Mouse (Mus musculus): ENCODE results near the gene Srsf12. TPM values are rescaled to one million over a fixed set of nuclear protein-coding genes. Genes with fewer than 3 reads are reported as not detected.
A peak's percentile ranks its signal among the peaks of the same experiment; 100 is the strongest.

The Srsf12 gene
- 36.4 and 44.2 TPM in 2 replicates for polyA plus RNA-seq (2015; fragmentation: Nextera tagmentation; extraction: Ambion mirVana)

- H3K9ac ChIP-seq (replicated peaks; ENCODE audit: low read depth, low read length): peak within 1 kb of the TSS; percentile 86
- H3K27ac ChIP-seq (ENCODE audit: low read length): peak within 1 kb of the TSS; percentile 65
- WGBS: 4% methylated on average over 62 of the region's 65 CpGs
- H3K36me3 ChIP-seq (ENCODE audit: control insufficient read depth, insufficient read depth): no peaks in the 10 kb centered on the region
- peak; percentile 92 for ATAC-seq
- H3K4me1 ChIP-seq (replicated peaks; ENCODE audit: control insufficient read depth, insufficient read depth, low read length): peaks cover 10% of the 10 kb centered on the region
- peak within 1 kb of the TSS; percentile 76 for H3K4me2 ChIP-seq (ENCODE audit: low read length)
- H3K4me3 ChIP-seq (replicated peaks; ENCODE audit: low read length): peak within 1 kb of the TSS; percentile 71
- H3K27me3 ChIP-seq (replicated peaks; ENCODE audit: control insufficient read depth, insufficient read depth, low read length): no peaks in the 10 kb centered on the region
- 0 out of 2 replicates have a peak, but pooled peaks cover 2% of the 10 kb centered on the region for H3K9me3 ChIP-seq (ENCODE audit: control insufficient read depth, low read length)
These were observed at the start of gene Srsf12 for GRCm38 (mm10) chr4:33208881-33209841. TSS of gene Srsf12 (plus strand) at chr4:33208991.

DNA sequence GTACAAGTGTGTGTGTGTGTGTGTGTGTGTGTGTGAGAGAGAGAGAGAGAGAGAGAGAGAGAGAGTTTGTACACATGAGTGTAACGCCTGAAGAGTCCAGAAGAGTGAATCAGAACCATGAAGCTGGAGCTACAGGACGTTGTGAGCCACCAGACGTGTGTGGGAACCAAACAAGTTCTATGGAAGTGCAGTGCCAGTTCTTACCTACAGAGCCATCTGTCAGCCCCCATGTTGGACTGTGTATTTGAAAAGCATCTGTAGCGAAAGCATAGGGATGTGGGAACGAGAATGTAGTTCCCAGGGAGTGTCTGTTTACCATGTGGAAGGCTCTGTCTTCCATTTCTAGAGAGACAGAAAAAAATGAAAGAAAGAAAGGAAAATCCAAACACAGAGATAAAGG, 25.3 kb upstream of the Srsf12 start:
- ATAC-seq: no peak

GRCm38 (mm10) chr4:33188164-33188563, 20.6 kb upstream of the Srsf12 start:
- Histone ChIP-seq H3K27me3 (replicated peaks; ENCODE audit: control insufficient read depth, insufficient read depth, low read length) (no peaks in the 10 kb centered on the region), H3K4me3 (replicated peaks; ENCODE audit: low read length) (peak overlapping the region; percentile 81), H3K9me3 (ENCODE audit: control insufficient read depth, low read length) (no peaks in the 10 kb centered on the region), H3K4me1 (replicated peaks; ENCODE audit: control insufficient read depth, insufficient read depth, low read length) (peaks cover 7% of the 10 kb centered on the region), H3K27ac (ENCODE audit: low read length) (peak overlapping the region; percentile 28), H3K4me2 (ENCODE audit: low read length) (peak overlapping the region; percentile 91), H3K36me3 (ENCODE audit: control insufficient read depth, insufficient read depth) (0 out of 2 replicates have a peak, but pooled peaks cover 2% of the 10 kb centered on the region), H3K9ac (replicated peaks; ENCODE audit: low read depth, low read length) (0 out of 2 replicates have a peak overlapping the region, but pooled peaks have one; percentile 22)
- ATAC-seq: no peak
- WGBS: 10% methylated on average over 9 of the region's 9 CpGs

More for the DNA sequence above, 25.3 kb upstream of the Srsf12 start:
- no peak overlapping the region for H3K4me3 ChIP-seq (replicated peaks; ENCODE audit: low read length)
- H3K9me3 ChIP-seq (ENCODE audit: control insufficient read depth, low read length): no peaks in the 10 kb centered on the region
- no peak overlapping the region for H3K27ac ChIP-seq (ENCODE audit: low read length)
- H3K4me2 ChIP-seq (ENCODE audit: low read length): no peak overlapping the region
- H3K9ac ChIP-seq (replicated peaks; ENCODE audit: low read depth, low read length): no peak overlapping the region
- H3K4me1 ChIP-seq (replicated peaks; ENCODE audit: control insufficient read depth, insufficient read depth, low read length): peaks cover 4% of the 10 kb centered on the region
- 83% methylated on average over 5 of the region's 5 CpGs for WGBS
- H3K36me3 ChIP-seq (ENCODE audit: control insufficient read depth, insufficient read depth): 0 out of 2 replicates have a peak, but pooled peaks cover 5% of the 10 kb centered on the region
- H3K27me3 ChIP-seq (replicated peaks; ENCODE audit: control insufficient read depth, insufficient read depth, low read length): no peaks in the 10 kb centered on the region

GRCm38 (mm10) chr4:33188781-33189734, 19.7 kb upstream of the Srsf12 start:
- under 1% methylated on average over 118 of the region's 123 CpGs for WGBS
- Histone ChIP-seq H3K27ac (ENCODE audit: low read length) (peak overlapping the region; percentile 96), H3K4me1 (replicated peaks; ENCODE audit: control insufficient read depth, insufficient read depth, low read length) (peaks cover 7% of the 10 kb centered on the region)

DNA sequence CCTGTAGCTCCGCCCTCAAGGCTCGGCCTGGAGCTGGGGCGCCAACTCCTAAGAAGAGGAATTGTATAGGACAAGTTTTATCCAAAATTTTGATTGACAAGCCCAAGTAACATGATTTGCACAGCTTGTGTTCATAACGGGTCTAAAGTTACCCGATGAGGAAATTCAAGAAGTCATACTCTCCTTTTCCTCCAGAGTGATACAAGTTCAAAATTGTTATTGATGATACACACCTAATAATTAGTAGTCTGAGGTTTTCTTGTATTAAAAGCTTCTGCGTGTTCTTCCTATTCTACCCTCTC, 19.1 kb upstream of the Srsf12 start, which contains the start of gene Pm20d2:
Gene Pm20d2, minus strand, starts transcription at position 3 of the 302 bp plus-strand sequence.
- Histone ChIP-seq H3K9me3 (ENCODE audit: control insufficient read depth, low read length) (no peaks in the 10 kb centered on the region), H3K4me2 (ENCODE audit: low read length) (peak within 1 kb of the TSS; percentile 91)
- WGBS: 17% methylated on average over 6 of the region's 6 CpGs

More at GRCm38 (mm10) chr4:33188781-33189734, 19.7 kb upstream of the Srsf12 start:
- Histone ChIP-seq H3K9ac (replicated peaks; ENCODE audit: low read depth, low read length) (peak overlapping the region; percentile 92), H3K9me3 (ENCODE audit: control insufficient read depth, low read length) (no peaks in the 10 kb centered on the region), H3K4me2 (ENCODE audit: low read length) (peak overlapping the region; percentile 91), H3K4me3 (replicated peaks; ENCODE audit: low read length) (peak overlapping the region; percentile 81), H3K27me3 (replicated peaks; ENCODE audit: control insufficient read depth, insufficient read depth, low read length) (no peaks in the 10 kb centered on the region), H3K36me3 (ENCODE audit: control insufficient read depth, insufficient read depth) (0 out of 2 replicates have a peak, but pooled peaks cover 2% of the 10 kb centered on the region)
- ATAC-seq: peak; percentile 96

GRCm38 (mm10) chr4:33198117-33198516, 10.7 kb upstream of the Srsf12 start:
- Histone ChIP-seq H3K27ac (ENCODE audit: low read length) (no peak overlapping the region), H3K4me3 (replicated peaks; ENCODE audit: low read length) (no peak overlapping the region), H3K4me2 (ENCODE audit: low read length) (no peak overlapping the region), H3K9ac (replicated peaks; ENCODE audit: low read depth, low read length) (no peak overlapping the region), H3K9me3 (ENCODE audit: control insufficient read depth, low read length) (no peaks in the 10 kb centered on the region), H3K4me1 (replicated peaks; ENCODE audit: control insufficient read depth, insufficient read depth, low read length) (no peaks in the 10 kb centered on the region), H3K27me3 (replicated peaks; ENCODE audit: control insufficient read depth, insufficient read depth, low read length) (no peaks in the 10 kb centered on the region), H3K36me3 (ENCODE audit: control insufficient read depth, insufficient read depth) (no peaks in the 10 kb centered on the region)
- no peak for ATAC-seq
- 0% methylated on average over 2 of the region's 2 CpGs for whole genome bisulfite sequencing

More for the DNA sequence above, 19.1 kb upstream of the Srsf12 start, which contains the start of gene Pm20d2:
- no peak for ATAC-seq
- peak within 1 kb of the TSS; percentile 81 for H3K4me3 ChIP-seq (replicated peaks; ENCODE audit: low read length)
- H3K4me1 ChIP-seq (replicated peaks; ENCODE audit: control insufficient read depth, insufficient read depth, low read length): peaks cover 7% of the 10 kb centered on the region
- peak within 1 kb of the TSS; percentile 92 for H3K9ac ChIP-seq (replicated peaks; ENCODE audit: low read depth, low read length)
- no peaks in the 10 kb centered on the region for H3K27me3 ChIP-seq (replicated peaks; ENCODE audit: control insufficient read depth, insufficient read depth, low read length)
- peak within 1 kb of the TSS; percentile 96 for H3K27ac ChIP-seq (ENCODE audit: low read length)
- 0 out of 2 replicates have a peak, but pooled peaks cover 2% of the 10 kb centered on the region for H3K36me3 ChIP-seq (ENCODE audit: control insufficient read depth, insufficient read depth)

DNA sequence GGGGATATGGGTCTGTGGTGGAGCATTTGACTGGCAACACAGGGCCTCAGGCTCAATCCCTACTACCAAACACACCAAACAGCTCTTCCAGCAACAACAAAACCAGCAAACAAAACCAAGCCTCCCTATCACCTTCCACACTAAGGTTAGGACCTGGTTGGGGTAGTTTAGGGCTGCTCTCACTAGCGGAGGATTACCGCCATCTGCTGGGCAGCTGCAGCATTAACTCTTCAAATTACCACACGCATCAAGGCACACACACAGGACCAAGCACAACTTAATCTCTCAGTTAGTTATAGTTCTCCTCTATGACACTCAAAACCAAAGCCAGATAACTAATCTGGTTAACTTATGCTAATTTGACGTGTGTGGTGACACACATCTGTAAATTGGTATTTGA, 4.1 kb upstream of the Srsf12 start:
- no peak overlapping the region for H3K4me3 ChIP-seq (replicated peaks; ENCODE audit: low read length)
- no peaks in the 10 kb centered on the region for H3K27me3 ChIP-seq (replicated peaks; ENCODE audit: control insufficient read depth, insufficient read depth, low read length)
- 2% methylated on average over 4 of the region's 4 CpGs for WGBS
- no peaks in the 10 kb centered on the region for H3K9me3 ChIP-seq (ENCODE audit: control insufficient read depth, low read length)
- ATAC-seq: peak; percentile 18; the same call in 1 of the 2 replicates
- H3K4me1 ChIP-seq (replicated peaks; ENCODE audit: control insufficient read depth, insufficient read depth, low read length): peaks cover 4% of the 10 kb centered on the region
- no peak overlapping the region for H3K4me2 ChIP-seq (ENCODE audit: low read length)
- no peaks in the 10 kb centered on the region for H3K36me3 ChIP-seq (ENCODE audit: control insufficient read depth, insufficient read depth)
- no peak overlapping the region for H3K27ac ChIP-seq (ENCODE audit: low read length)
- H3K9ac ChIP-seq (replicated peaks; ENCODE audit: low read depth, low read length): no peak overlapping the region

- no peak overlapping the region for H3K4me3 ChIP-seq (replicated peaks; ENCODE audit: low read length)
- H3K9ac ChIP-seq (replicated peaks; ENCODE audit: low read depth, low read length): no peak overlapping the region
- H3K4me1 ChIP-seq (replicated peaks; ENCODE audit: control insufficient read depth, insufficient read depth, low read length): peaks cover 10% of the 10 kb centered on the region
- no peaks in the 10 kb centered on the region for H3K27me3 ChIP-seq (replicated peaks; ENCODE audit: control insufficient read depth, insufficient read depth, low read length)
- no peaks in the 10 kb centered on the region for H3K36me3 ChIP-seq (ENCODE audit: control insufficient read depth, insufficient read depth)
- no peak overlapping the region for H3K4me2 ChIP-seq (ENCODE audit: low read length)
- WGBS: 68% methylated on average over 2 of the region's 2 CpGs
- H3K9me3 ChIP-seq (ENCODE audit: control insufficient read depth, low read length): no peaks in the 10 kb centered on the region
- ATAC-seq: no peak
- H3K27ac ChIP-seq (ENCODE audit: low read length): no peak overlapping the region
These were observed 1.2 kb upstream of the Srsf12 start for GRCm38 (mm10) chr4:33207551-33207950.

Measured in forebrain, embryonic 16.5 days (tissue).